Comparison of ENCODE assay signal across 16 mouse cellular contexts in the genomic region with DNA sequence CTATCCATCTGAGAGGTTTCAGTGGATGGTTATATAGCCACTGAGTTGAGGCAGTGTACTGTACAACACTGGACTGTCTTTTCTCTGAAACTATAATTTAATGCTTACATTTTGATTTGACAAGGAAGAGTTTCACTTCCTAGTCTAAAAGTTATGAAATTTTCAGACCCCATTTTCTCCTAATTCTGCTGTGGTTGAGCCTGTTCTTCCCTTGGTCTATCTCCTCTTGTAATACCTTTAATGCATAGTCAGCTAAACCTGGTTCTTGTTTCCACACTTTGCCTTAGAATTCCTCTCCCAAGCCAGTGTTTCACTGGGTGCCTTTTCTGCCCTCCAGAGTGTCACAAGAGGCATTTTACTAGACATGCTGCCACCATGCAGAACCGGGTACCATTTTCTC.
"Had no signal": no experiment of that assay in that cellular context is flagged by ENCODE, and none has a peak within 500 bp of the region (broad histone marks: within the 10 kb centered on the region; RNA-seq: fewer than 3 reads in every experiment).

No protein-coding gene starts in this region.

- ATAC-seq: hindbrain, embryonic 16.5 days; inflammation-experienced regulatory T-cells, adult 6 months; intestine, embryonic 16.5 days; liver, embryonic 12.5 days had no signal

- DNase-seq: gastrocnemius, postnatal 14 days; gastrocnemius, postnatal 36 days; heart, adult 18-20 months; heart, postnatal 10 days; heart, postnatal 4 days; kidney, adult 11 months; kidney, adult 2 months; kidney, adult 9 months; kidney, postnatal 14 days; kidney, postnatal 36 days; layer of hippocampus, postnatal 36 days; left cerebral cortex, postnatal 4 days had no signal
